Mouse (Mus musculus) spleen, adult 2 months (tissue): ENCODE measurements around the gene Gm38392. TPM values are rescaled to one million over a fixed set of nuclear protein-coding genes. Genes with fewer than 3 reads are reported as not detected.

Source experiments
- DNase-seq, 2 experiments: peaks; one replicate each; pipeline versions ENCODE4 v3.0.0 to v3.0.0-alpha.2; 2012 to 2021; ENCODE audit warnings: low spot score in 2 of 2, low read depth in 1 of 2
- H3K27ac ChIP-seq: fragments of 200-500 bp; 2 replicates; pipeline ENCODE4 v1.5.1; 2012; ENCODE audit warnings: low read length, inconsistent platforms; ENCODE audit not compliant: insufficient read depth
- H3K27me3 ChIP-seq: fragments of 200-500 bp; 2 replicates; pipeline ENCODE4 v1.6.1; 2012; ENCODE audit warnings: mild to moderate bottlenecking, moderate library complexity, low read length, inconsistent platforms; ENCODE audit not compliant: control insufficient read depth, insufficient read depth
- H3K36me3 ChIP-seq: fragments of 200-500 bp; 2 replicates; pipeline ENCODE4 v1.6.1; 2012; ENCODE audit warnings: mild to moderate bottlenecking, low read length, inconsistent platforms; ENCODE audit not compliant: control insufficient read depth, insufficient read depth
- H3K4me1 ChIP-seq: fragments of 200-500 bp; 2 replicates; pipeline ENCODE4 v1.6.1; 2011; ENCODE audit warnings: inconsistent platforms; ENCODE audit not compliant: control insufficient read depth, insufficient read depth, insufficient read length
- H3K4me3 ChIP-seq: fragments of 200-500 bp; 2 replicates; pipeline ENCODE4 v1.5.1; 2011; ENCODE audit warnings: mild to moderate bottlenecking, inconsistent platforms; ENCODE audit not compliant: insufficient read depth, insufficient read length; ENCODE audit errors: extremely low read depth
- CTCF ChIP-seq: fragments of 200-500 bp; IDR thresholded peaks from 2 replicates; pipeline ENCODE4 v1.5.1; 2011; ENCODE audit warnings: mild to moderate bottlenecking, inconsistent platforms; ENCODE audit not compliant: insufficient read depth, insufficient read length, insufficient replicate concordance; ENCODE audit errors: extremely low read depth
- POLR2A ChIP-seq: fragments of 200-500 bp; IDR thresholded peaks from 2 replicates; pipeline ENCODE4 v1.6.1; 2011; ENCODE audit warnings: low read depth, low read length, inconsistent platforms
- WGBS: fragments of 180-500 bp; shearing (Covaris S2); methylation state at CpG from one replicate; pipeline ENCODE4 v1.1.7; 2018; 5-methylcytosine and 5-hydroxymethylcytosine counted together
- polyA plus RNA-seq: library from polyadenylated mRNA; depleted of rRNA; stranded (reverse); fragments of >200 nt; gene quantifications from 2 replicates; pipeline ENCODE4 v1.2.3, GENCODE M21; 2012

The Gm38392 gene
- polyA plus RNA-seq, 1 experiment: not detected

GRCm38 (mm10) chr3:88229526-88229925, 57.5 kb downstream of the Gm38392 start:
- Histone ChIP-seq H3K27ac (no peak overlapping the region), H3K4me3 (no peak overlapping the region), H3K4me1 (no peaks in the 10 kb centered on the region), H3K36me3 (no peaks in the 10 kb centered on the region), H3K27me3 (0 out of 2 replicates have a peak, but pooled peaks cover 5% of the 10 kb centered on the region)
- 92% methylated on average over 6 of the region's 6 CpGs for WGBS
- no peak for TF ChIP-seq POLR2A
- no peak for TF ChIP-seq CTCF
- DNase-seq: no peak

- no peak for DNase-seq
- Histone ChIP-seq H3K27ac (no peak overlapping the region), H3K36me3 (no peaks in the 10 kb centered on the region), H3K4me3 (no peak overlapping the region), H3K27me3 (peaks cover 5% of the 10 kb centered on the region; the same call in 1 of the 2 replicates), H3K4me1 (no peaks in the 10 kb centered on the region)
- WGBS: 67% methylated on average over 4 of the region's 4 CpGs
- no peak for TF ChIP-seq POLR2A
- TF ChIP-seq CTCF: no peak
Observed at GRCm38 (mm10) chr3:88228906-88229305, 58.1 kb downstream of the Gm38392 start.

- peaks cover 3% of the 10 kb centered on the region; the same call in 1 of the 2 replicates for H3K27me3 ChIP-seq
- H3K4me1 ChIP-seq: no peaks in the 10 kb centered on the region
- no peaks in the 10 kb centered on the region for H3K36me3 ChIP-seq
- H3K27ac ChIP-seq: no peak overlapping the region
- WGBS: 66% methylated on average over 6 of the region's 6 CpGs
- no peak for TF ChIP-seq CTCF
- no peak for TF ChIP-seq POLR2A
- DNase-seq: no peak
- H3K4me3 ChIP-seq: no peak overlapping the region
Observed at GRCm38 (mm10) chr3:88227976-88228375, 59.0 kb downstream of the Gm38392 start.

- no peak overlapping the region for H3K27ac ChIP-seq
- H3K36me3 ChIP-seq: no peaks in the 10 kb centered on the region
- no peak for TF ChIP-seq CTCF
- no peak for TF ChIP-seq POLR2A
- no peak overlapping the region for H3K4me3 ChIP-seq
- 52% methylated on average over 4 of the region's 4 CpGs for WGBS
- no peak for DNase-seq
- H3K4me1 ChIP-seq: no peaks in the 10 kb centered on the region
- peaks cover 3% of the 10 kb centered on the region; the same call in 1 of the 2 replicates for H3K27me3 ChIP-seq
Observed at GRCm38 (mm10) chr3:88227260-88227659, 59.8 kb downstream of the Gm38392 start.

GRCm38 (mm10) chr3:88226101-88226845, 60.7 kb downstream of the Gm38392 start:
- 82% methylated on average over 10 of the region's 10 CpGs for WGBS
- Histone ChIP-seq H3K27me3 (peaks cover 3% of the 10 kb centered on the region; the same call in 1 of the 2 replicates), H3K4me1 (no peaks in the 10 kb centered on the region), H3K4me3 (no peak overlapping the region), H3K27ac (no peak overlapping the region), H3K36me3 (no peaks in the 10 kb centered on the region)
- TF ChIP-seq CTCF (no peak), POLR2A (no peak)
- no peak for DNase-seq

GRCm38 (mm10) chr3:88224929-88225328, 62.1 kb downstream of the Gm38392 start:
- peaks cover 2% of the 10 kb centered on the region; the same call in 1 of the 2 replicates for H3K27me3 ChIP-seq
- TF ChIP-seq POLR2A (no peak), CTCF (no peak)
- no peak for DNase-seq
- no peak overlapping the region for H3K4me3 ChIP-seq
- H3K4me1 ChIP-seq: no peaks in the 10 kb centered on the region
- WGBS: 80% methylated on average over 2 of the region's 2 CpGs
- H3K27ac ChIP-seq: no peak overlapping the region
- no peaks in the 10 kb centered on the region for H3K36me3 ChIP-seq

- Histone ChIP-seq H3K4me3 (no peak overlapping the region), H3K27me3 (peaks cover 1% of the 10 kb centered on the region; the same call in 1 of the 2 replicates), H3K36me3 (no peaks in the 10 kb centered on the region), H3K4me1 (no peaks in the 10 kb centered on the region), H3K27ac (no peak overlapping the region)
- TF ChIP-seq CTCF: no peak
- TF ChIP-seq POLR2A: no peak
- 78% methylated on average over 6 of the region's 6 CpGs for WGBS
- DNase-seq: no peak
Observed at GRCm38 (mm10) chr3:88222446-88222845, 64.6 kb downstream of the Gm38392 start.
